Mouse (Mus musculus) ES-Bruce4 (cell line): ENCODE measurements at regions not wholly inside any gene's neighbourhood (a gene's known extent, or its start where the extent isn't known, plus 50 kb on each side); places are given as distances from the start of the nearest gene placed in this dataset.

Source experiments
- H3K27ac ChIP-seq: 2 replicates; pipeline ENCODE4 v1.5.1; 2012; ENCODE audit warnings: low read length, inconsistent platforms; ENCODE audit not compliant: insufficient read depth
- H3K27me3 ChIP-seq: 2 replicates; pipeline ENCODE4 v1.6.1; 2012; ENCODE audit warnings: mild to moderate bottlenecking, low read length, inconsistent platforms; ENCODE audit not compliant: control insufficient read depth, poor library complexity, insufficient read depth, severe bottlenecking
- H3K36me3 ChIP-seq: 2 replicates; pipeline ENCODE4 v1.6.1; 2012; ENCODE audit warnings: inconsistent platforms, mild to moderate bottlenecking, low read length, moderate library complexity; ENCODE audit not compliant: control insufficient read depth, poor library complexity, insufficient read depth, severe bottlenecking
- H3K4me1 ChIP-seq: one replicate; pipeline ENCODE4 v1.8.1; 2011; ENCODE audit warnings: low read length; ENCODE audit not compliant: control insufficient read depth, insufficient read depth
- H3K4me3 ChIP-seq: 2 replicates; pipeline ENCODE4 v1.5.1; 2011; ENCODE audit warnings: low read depth, mild to moderate bottlenecking, low read length
- H3K9ac ChIP-seq: 2 replicates; pipeline ENCODE4 v1.6.1; 2012; ENCODE audit warnings: low read depth, mild to moderate bottlenecking, inconsistent platforms; ENCODE audit not compliant: poor library complexity, severe bottlenecking
- H3K9me3 ChIP-seq: replicated peaks from 2 replicates; pipeline ENCODE4 v1.6.1; 2012; ENCODE audit warnings: mild to moderate bottlenecking, low read length, inconsistent platforms; ENCODE audit not compliant: control insufficient read depth, poor library complexity, insufficient read depth, severe bottlenecking
- CTCF ChIP-seq: IDR thresholded peaks from one replicate; pipeline ENCODE4 v1.8.1; 2011; ENCODE audit warnings: low read depth, low read length
- EP300 ChIP-seq: IDR thresholded peaks from 2 replicates; pipeline ENCODE4 v1.6.1; 2011; ENCODE audit warnings: low read depth, low read length; ENCODE audit not compliant: insufficient read depth
- POLR2A ChIP-seq: IDR thresholded peaks from one replicate; pipeline ENCODE4 v1.8.1; 2011; ENCODE audit warnings: low read length; ENCODE audit not compliant: insufficient read depth

- TF ChIP-seq EP300 (no peak), POLR2A (no peak), CTCF (no peak)
- Histone ChIP-seq H3K9me3 (no peaks in the 10 kb centered on the region), H3K4me1 (no peaks in the 10 kb centered on the region), H3K4me3 (no peak overlapping the region), H3K27me3 (no peaks in the 10 kb centered on the region), H3K27ac (no peak overlapping the region), H3K36me3 (no peaks in the 10 kb centered on the region), H3K9ac (no peak overlapping the region)
Measured at GRCm38 (mm10) chr10:74834359-74834758, 132.6 kb upstream of the Gnaz start.

DNA sequence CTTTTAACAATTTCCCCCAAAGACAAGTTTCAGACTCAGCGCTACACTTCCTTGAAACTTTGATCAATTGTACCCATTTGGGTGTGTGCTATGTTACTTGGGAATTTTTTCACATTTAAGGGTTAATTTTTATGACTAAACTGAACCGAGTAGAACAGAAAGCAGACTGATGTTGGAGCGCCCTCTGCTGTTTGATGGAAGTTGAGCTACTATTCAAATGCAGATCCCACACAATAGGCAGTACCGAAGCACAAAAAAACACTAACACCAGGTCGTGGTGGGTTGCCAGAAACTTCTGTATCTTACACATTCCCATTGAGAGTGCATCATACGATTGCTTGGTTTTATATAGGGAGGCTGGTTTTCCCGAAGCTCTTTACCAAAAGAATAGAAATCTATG, 118.6 kb upstream of the Gnaz start:
- H3K4me1 ChIP-seq: no peaks in the 10 kb centered on the region
- no peak overlapping the region for H3K9ac ChIP-seq
- TF ChIP-seq POLR2A (no peak), EP300 (no peak), CTCF (no peak)
- no peak overlapping the region for H3K4me3 ChIP-seq
- no peaks in the 10 kb centered on the region for H3K9me3 ChIP-seq
- H3K36me3 ChIP-seq: no peaks in the 10 kb centered on the region
- H3K27me3 ChIP-seq: no peaks in the 10 kb centered on the region
- H3K27ac ChIP-seq: no peak overlapping the region

DNA sequence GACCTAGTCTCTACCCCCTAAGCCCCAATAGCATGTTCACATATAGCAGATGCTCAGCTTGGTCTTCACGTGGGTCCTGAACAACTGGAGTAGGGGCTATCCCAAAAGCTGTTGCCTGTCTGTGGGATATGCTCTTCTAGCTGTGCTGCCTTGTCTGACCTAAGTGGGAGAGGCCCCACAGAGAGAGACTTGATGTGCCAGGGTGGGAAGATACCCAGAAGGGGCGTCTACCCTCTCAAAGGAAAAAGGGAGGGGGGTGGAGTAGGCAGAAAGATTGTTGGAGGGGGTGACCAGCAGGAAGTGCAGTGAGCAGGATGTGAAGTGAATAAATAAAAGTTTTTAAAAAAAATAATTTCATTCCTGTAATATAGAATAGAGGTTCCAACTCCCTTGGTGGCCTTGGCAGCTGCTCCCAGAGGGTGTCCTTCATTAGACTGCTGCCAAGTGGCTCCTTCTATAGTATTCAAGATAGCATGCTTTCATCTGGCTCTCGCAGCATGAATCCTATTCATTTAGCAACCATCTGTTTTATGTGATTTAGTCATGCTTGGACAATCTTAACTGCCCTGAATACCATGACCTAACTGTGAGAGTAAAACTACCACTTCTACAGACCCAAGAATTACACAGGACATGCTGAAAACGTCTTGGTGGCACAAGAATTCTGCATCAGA, 111.8 kb upstream of the Gnaz start:
- H3K9me3 ChIP-seq: no peaks in the 10 kb centered on the region
- no peaks in the 10 kb centered on the region for H3K27me3 ChIP-seq
- TF ChIP-seq EP300: no peak
- no peak for TF ChIP-seq POLR2A
- no peak for TF ChIP-seq CTCF
- no peaks in the 10 kb centered on the region for H3K4me1 ChIP-seq
- no peak overlapping the region for H3K4me3 ChIP-seq
- H3K36me3 ChIP-seq: no peaks in the 10 kb centered on the region
- no peak overlapping the region for H3K27ac ChIP-seq
- no peak overlapping the region for H3K9ac ChIP-seq
